Mouse (Mus musculus) left cerebral cortex, postnatal 36 days (tissue): ENCODE results near the gene Adh6a. TPM values are rescaled to one million over a fixed set of nuclear protein-coding genes. Genes with fewer than 3 reads are reported as not detected.

ENCODE experiments used
- total RNA-seq, 2 experiments: library from RNA; stranded (reverse); gene quantifications; 2 replicates each; pipeline ENCODE4 v1.2.3; 2021

The Adh6a gene
- total RNA-seq, 2 experiments from 2014 or later: not detected

Other genes starting within 250 kb of the Adh6a start
- gene 1110002E22Rik, start 248.2 kb upstream of the Adh6a start, total RNA-seq: 1 to 10 TPM; 2.1 to 2.8 TPM
- gene Gm5105, start 245.9 kb upstream of the Adh6a start, total RNA-seq: under 1 TPM in 1 of 2 experiments, not detected in 1; 0.20 TPM
- gene Trmt10a, start 169.8 kb upstream of the Adh6a start, total RNA-seq: 1 to 10 TPM; 3.6 to 6.6 TPM
- 1 to 10 TPM; 5.6 to 6.2 TPM for gene Mttp, start 168.3 kb upstream of the Adh6a start, total RNA-seq
- gene 4930579F01Rik, start 119.5 kb upstream of the Adh6a start, total RNA-seq: not detected
- under 1 TPM; 0.10 to 0.11 TPM for gene Adh7, start 95.5 kb upstream of the Adh6a start, total RNA-seq
- under 1 TPM; 0.50 to 0.99 TPM for gene Adh1, start 52.3 kb upstream of the Adh6a start, total RNA-seq
- not detected for gene Adh6b, start 28.5 kb downstream of the Adh6a start, total RNA-seq
- gene Adh4, start 102.2 kb downstream of the Adh6a start, total RNA-seq: not detected
- 10 to 100 TPM; 60.8 to 64.3 TPM for gene Adh5, start 129.8 kb downstream of the Adh6a start, total RNA-seq
- 10 to 100 TPM; 38.1 to 39.7 TPM for gene Metap1, start 176.2 kb downstream of the Adh6a start, total RNA-seq
- gene Eif4e, start 212.9 kb downstream of the Adh6a start, total RNA-seq: 100 to 1,000 TPM; 175 to 183 TPM